Mouse (Mus musculus): ENCODE measurements around the gene Grhl3. TPM values are rescaled to one million over a fixed set of nuclear protein-coding genes. Genes with fewer than 3 reads are reported as not detected.
A peak's percentile ranks its signal among the peaks of the same experiment; 100 is the strongest.
"Not testable (repeated sequence)": the region's sequence is repeated elsewhere in the genome, so short reads cannot be mapped to it uniquely, and the experiment has no call there.

The Grhl3 gene
- total RNA-seq (2022) = not detected

DNA sequence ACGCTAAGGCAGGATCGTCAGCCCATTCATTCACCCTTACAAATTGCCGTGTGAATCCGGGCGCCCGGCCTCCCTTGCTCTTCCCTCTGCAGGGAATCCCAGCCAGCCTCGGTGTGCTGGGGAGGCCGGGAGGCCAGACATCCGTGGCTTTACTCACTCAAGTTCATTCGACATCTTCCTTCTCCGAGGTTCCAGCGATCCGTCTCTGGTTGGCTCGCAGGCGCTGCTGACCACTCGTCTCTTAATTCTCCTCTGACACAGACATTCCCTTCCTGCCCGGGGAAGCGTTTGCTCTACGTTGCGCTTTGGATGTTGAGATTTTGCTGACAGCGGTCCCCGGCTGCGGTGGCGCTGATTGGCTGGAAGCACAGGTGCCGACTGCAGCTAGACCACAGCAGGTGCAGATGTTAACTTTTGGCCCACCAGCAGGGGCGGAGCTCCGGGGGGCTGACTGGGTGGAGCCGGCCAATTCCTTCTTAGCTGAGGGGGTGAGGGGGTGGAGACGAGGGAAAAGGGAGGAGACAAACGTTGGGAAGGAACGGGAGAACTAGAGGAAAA is at the start of gene Grhl3:
TSS of gene Grhl3 (minus strand) at position 380 of the 558 bp plus-strand sequence.
- DNase-seq (ENCODE audit: low spot score) = no peak

DNA sequence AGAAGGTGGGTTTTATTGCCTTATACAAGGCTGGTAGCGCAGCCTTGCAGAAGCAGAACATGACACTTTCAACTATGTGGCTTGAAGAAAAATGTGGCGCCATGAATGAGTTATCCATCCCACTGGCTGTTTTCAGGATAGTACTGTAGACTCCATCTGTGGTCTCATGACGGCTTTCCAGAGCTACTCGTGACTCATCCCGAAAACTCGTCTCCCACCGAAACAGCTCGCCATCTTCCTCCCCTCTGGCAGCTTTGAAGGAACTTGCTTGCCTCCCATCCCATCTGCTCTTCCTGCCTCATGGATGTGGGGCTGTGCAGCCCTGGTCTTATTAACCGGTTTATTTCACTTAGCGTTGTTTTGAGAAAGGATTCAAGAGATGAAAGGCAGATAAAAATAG is 48.9 kb upstream of the Grhl3 start:
- no peak for DNase-seq (ENCODE audit: low spot score)

DNA sequence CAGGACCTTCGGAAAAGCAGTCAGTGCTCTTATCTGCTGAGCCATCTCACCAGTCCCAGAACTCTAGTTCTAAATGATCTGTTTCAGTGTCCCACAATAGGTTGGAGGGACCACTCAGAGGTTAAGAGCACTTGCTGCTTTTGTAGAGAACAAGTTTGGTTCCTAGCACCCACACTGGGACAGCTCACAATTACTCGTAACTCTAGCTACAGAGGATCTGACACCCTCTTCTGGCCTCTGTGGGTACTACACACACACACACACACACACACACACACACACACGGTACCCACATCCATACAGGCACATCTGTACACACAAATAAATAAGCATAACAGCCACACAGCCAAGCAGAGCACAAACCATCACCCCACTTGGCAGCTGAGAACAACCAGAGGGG is 47.0 kb upstream of the Grhl3 start:
- DNase-seq (ENCODE audit: low spot score) = no peak

DNA sequence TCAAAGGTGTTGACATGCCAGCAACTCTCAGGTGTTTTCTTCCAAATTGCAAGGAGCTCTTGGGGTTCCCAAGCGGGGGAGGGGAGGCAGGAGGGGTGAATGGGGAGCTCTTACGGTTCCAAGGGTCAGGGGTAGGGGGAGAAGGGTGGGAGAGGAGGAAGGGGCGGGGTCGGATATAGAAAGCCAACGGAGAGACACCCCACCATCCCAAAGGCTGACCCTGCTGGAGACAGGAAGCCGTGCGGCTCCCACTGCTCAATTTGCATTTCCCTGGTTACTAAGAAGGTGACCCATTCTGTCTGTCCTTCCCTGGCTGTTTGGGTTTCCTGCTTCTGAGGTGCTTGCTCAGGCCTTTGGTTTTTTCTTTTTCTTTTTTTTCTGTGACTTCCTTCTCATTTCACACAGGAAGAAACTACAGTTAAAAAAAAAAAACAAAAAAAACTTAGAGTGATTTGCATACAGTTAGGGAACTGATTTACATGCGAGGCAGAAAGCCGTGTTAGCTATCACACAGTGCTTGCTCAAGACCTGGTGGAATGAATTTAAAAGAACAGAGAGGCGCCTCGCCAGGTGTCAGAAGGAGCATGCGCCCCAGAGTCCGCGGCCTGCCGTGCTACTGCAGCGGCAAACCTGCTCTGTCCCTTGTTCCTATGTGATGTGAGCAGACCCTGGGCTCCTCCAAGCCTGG is 44.5 kb upstream of the Grhl3 start:
- no peak for DNase-seq (ENCODE audit: low spot score)

DNA sequence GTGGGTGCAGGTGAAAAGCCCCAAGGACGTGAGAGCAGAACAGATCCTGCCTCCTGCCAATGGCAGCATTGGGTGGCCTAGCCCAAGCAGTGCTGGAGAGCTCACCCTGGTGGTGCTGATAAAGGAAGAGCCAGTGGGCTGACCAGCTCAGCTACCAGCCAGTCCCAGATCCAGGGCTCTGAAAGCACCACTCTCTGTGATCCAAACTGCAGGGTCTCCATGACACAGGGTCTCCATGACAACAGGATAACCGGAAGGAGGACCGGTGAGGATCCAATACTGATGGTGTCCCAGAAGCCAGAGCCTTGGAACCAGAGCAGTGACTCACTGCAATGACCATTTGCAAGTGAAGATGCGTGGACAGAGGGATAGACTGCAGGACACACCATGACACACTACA is 43.6 kb upstream of the Grhl3 start:
- DNase-seq (ENCODE audit: low spot score) = no peak

DNA sequence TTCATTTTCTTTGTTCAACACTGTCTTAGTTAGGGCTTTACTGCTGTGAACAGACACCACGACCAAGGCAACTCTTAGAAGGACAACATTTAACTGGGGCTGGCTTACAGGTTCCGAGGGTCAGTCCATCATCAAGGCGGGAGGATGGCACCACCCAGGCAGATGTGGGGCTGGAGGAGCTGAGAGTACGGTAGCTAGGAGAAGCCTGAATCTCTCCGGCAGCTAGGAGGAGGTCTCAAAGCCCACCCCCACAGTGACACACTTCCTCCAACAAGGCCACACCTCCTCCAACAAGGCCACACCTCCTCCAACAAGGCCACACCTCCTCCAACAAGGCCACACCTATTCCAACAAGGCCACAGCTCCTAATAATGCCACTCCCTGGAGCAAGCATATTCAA is 41.9 kb upstream of the Grhl3 start:
- DNase-seq (ENCODE audit: low spot score) = not testable (repeated sequence)

DNA sequence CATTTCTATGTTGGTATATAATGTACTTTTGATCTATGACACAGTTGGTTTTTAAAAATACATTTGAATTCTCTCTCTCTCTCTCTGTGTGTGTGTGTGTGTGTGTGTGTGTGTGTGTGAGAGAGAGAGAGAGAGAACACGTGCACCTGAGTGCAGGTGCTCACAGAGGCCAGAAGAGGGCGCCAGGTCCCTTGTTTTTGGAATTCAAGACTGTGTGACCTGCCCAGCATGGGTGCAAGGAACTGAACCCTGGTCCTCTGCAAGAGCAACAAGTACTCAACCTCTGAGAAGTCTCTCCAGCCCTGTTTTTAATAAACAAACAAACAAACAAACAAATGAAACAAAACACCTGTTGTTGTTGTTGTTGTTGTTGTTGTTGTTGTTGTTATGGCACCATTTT is 36.6 kb upstream of the Grhl3 start:
- DNase-seq (ENCODE audit: low spot score) = no peak

DNA sequence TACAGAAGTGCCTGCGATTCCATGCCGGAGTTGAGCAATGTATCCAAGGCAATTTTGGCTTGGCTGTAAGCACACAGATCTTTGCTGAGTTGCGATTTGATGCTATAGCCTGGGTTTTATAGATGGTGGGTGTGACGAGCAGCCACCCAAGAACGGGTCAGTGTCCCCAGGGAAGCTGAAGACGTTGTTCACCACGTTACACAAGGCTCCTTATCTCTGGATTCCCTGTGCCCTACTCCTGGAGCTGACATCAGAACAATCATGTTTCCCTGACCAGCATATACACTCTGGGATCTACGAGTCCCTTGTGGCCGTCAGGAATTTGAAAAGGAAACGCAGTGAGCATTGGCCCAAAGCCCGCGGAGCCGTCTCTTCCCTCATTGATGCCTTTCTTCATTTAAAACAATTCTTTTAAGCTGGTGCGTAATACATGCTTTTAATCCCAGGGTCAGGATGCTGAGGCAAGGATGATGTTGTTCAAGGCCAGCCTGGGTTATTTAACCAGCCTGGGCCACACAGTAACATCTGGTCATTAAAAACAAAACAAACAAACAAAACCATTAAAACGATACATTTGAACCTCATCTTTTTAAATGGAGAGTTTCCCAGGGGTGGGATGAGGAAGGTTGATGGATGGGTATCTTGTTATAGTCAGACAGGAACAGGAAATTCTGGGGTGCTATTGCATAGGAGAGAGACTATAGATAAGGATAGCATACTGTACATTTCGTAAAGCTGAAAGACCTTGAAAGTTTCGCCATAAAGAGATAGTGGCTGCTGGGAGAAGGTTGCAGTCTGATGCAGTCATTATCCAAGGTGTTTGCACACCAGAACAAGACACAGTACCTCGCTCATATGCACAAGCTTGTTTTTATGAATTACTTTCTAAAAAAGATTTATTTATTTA is 34.8 kb upstream of the Grhl3 start:
- no peak for DNase-seq (ENCODE audit: low spot score)

DNA sequence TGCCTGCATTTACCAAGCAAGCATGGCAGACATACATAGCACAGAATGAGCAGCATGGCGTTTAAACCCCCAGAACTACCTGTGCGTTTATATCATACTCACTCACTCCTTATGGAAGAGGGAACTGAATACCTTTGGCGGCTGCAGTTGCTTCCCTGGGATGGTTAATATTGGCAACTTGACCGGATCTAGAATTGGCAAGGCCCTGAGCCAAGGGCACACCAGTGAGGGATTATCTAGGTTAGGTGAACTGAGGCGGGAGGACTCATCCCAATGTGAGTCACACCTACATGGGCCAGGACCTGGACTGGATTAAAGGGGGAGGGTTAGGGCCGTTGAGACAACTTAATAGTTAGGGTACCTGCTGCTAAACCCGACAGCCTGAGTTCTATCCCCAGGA is 32.8 kb upstream of the Grhl3 start:
- no peak for DNase-seq (ENCODE audit: low spot score)

DNA sequence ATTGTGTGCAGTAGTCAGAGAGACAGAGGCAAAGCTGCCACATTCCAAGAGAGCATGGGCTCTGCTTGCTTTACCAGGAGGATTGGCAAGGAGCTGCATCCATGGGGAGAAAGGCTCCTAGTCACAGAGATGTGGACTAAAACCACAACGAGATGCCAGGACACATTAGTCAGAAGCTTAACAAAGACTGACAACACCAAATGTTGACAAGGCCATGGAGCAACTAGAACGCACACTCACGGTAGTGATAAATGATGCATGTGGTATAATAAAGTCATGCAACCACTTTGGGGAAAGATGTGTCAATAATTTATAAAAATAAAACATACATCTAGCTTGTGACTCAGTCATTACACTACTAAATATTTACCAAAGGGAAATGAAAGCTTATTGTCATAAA is 28.1 kb upstream of the Grhl3 start:
- no peak for DNase-seq (ENCODE audit: low spot score)

DNA sequence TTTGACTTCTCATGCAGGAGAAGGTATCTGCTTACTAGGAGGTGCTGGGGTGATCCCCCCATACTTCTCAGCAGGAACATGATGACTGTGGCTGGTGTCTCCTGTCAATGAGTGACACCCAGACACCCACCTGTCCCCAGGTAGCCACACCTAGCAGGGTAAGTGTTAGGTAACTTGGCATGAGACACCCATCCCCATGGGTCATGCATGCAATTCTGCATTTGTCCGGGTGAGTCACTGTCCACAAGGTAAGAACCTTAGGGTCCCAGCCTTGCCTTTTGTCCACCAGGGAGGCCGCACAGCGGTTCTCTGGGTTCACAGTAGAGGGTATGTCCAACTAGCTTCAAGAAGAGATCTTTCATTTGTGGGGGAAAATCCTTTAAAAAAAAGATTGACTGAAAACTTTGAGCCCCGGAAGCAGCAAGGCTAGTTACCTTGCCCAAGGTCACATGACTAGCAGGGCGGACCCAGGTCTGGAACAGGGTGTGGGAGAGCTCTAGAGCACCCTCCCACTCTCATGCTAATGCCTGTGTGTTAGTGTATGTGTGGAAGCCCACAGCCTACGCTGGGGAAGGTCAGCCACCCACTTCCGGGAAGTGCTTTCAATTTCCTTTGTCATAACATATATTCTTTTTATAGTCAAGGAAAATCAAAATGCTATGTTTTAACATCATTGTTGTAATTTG is 26.2 kb upstream of the Grhl3 start:
- DNase-seq (ENCODE audit: low spot score) = no peak

DNA sequence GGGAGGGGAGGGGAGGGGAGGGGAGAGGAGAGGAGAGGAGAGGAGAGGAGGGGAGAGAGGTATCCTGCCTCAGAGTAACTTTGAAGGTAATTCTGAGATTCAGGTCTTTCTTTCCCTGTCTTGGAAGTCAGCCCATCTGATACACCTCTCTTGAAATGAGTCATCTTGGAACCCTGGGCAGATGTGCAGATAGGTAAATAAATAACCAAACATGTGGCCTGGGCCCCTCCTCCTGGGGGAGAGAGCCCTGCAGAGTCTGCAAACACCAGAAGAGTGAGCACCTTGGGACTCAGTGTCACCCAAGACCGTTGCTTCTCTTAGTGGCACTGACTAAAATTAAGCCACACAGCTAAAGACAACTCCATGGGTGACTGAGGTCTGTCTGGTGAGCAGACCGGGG is 25.6 kb upstream of the Grhl3 start:
- DNase-seq (ENCODE audit: low spot score) = no peak

DNA sequence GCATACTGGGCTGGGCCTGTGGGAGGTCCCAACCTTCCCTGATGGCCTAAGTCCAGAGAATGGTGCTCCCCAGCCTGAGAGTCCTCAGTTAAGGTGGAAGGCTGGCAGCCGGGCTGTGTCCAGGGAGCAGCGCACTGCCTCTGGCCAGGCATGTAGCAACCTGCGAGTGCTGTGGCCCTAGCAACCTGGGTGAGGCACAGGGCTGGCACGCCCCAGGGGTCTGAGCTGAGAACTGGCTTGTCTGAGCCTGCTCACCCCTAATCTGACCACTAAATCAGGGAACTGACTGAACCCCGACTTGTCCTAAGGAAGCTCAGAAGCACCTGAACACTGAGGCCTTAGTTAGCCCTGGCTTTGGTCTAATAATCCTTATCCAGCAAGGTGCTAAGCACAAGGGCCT is 24.1 kb upstream of the Grhl3 start:
- no peak for DNase-seq (ENCODE audit: low spot score)

DNA sequence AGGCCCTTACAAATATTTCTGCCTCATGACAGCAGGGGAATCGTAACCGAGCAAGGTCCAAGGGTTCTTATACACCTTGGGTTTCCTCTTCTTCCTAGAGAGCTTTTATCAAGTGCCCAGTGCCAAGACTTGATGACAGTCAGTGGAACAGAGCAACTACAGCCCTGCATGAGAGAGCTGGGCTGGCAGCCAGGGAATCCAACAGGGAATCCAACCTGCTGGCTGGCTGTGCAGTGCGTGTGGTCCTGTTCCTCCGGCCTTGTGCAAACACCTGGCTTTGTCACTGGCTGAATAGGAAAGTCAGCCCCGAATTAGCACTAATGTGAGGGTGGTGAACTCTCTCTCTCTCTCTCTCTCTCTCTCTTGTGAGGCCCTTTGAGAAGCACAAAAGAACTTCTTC is 22.5 kb upstream of the Grhl3 start:
- peak; percentile 14 for DNase-seq (ENCODE audit: low spot score)

DNA sequence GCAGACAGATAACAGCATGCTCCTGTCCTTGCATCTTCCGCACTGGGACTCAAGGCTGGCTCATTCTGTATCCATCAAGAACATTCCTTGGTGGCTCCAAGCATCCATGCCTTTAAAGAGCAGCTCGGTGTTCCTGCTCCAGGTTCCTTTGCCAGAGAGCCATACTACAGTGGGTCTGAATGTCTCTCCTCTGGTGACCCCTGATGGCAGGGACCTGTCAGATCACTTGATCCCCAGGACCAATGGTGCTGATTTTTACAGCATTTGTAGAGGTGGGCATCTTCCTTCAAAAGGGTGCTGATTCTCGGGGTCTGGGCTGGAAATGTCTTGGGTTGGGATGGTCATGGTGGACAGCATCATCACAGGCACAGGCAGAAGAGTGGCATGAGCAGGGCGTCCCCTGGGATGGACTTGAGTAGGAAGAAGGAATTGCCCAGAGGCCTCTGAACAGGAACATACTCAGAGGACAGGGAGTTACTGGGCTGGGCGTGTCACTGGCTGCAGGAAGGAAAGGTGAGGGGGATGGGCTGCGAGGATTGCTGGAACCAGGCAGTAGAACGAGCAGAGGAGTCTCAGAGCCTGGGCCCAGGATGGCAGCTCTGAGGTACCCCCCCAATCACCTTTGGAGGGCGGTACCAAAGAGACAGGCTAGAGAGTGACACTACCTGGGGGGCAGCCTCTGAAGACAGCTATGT is 18.3 kb upstream of the Grhl3 start:
- no peak for DNase-seq (ENCODE audit: low spot score)

DNA sequence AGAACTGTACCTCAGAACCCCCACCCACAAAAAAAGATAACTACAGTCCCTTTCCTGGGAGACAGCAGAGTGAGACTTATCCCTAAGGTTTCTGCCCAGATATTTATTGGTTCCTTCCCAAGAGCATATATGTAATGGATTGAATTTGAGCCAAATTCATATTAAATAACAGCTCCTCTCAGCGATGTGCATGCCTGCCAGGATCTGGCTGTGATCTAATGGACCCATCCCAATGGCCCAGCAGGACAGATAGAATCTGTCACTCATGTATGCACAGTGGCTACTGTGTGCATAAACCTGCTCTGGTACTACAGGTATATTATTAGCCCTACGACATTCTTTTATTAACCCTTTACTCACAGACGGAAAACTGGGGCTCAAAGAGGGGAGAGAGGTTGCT is 17.7 kb upstream of the Grhl3 start:
- no peak for DNase-seq (ENCODE audit: low spot score)

DNA sequence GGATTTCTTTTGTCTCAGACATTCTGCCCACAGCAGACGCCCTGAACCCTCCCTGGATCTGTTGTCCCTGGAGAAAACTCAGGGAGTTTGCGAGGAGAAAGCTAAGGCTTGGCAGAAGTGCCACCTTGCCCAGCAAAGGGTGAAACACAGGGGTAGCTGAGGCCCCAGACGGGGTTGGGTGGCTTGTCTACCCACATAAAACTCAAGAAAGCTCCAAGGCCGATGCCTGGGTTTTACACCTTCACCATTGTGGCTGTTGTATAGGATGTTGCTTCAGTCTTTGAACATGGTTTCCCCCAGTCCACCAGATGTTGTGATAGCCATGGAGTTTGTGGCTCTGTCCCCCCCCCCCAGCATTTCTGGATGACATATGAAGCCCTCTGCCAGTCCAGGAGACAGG is 11.4 kb upstream of the Grhl3 start:
- no peak for DNase-seq (ENCODE audit: low spot score)

DNA sequence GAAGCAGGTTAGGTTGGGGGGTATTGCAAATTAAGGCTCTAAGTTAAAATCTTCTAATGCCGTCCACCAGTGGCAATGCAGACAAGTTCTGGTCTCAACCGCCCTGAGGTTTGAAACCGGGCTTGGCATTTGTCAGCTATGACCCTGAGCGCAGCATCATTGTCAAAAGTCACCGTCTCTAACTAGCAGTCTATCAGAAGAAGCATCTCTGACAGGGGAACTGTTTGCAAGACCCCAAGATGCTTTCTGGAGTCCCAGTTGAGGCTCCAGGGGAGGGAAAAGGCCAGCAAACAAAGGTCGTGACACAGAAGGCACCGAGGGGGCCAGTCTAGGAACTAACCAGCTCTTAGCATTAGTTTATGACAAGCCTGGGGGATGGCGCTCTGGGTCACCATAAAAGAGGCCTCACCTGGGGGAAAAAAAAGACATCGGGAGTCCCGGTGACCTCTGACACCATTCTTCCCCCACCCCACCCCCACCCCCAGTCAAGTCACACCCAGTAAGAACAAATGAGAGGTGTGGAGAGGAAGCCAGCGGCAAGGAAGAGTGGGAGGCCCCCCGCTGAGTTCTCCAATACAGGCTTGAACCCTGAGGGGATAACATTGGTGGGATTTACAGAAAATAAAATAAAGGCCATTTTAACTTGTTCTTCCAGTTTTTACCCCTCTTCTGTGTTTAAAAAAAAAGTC is 7.9 kb upstream of the Grhl3 start:
- no peak for DNase-seq (ENCODE audit: low spot score)

DNA sequence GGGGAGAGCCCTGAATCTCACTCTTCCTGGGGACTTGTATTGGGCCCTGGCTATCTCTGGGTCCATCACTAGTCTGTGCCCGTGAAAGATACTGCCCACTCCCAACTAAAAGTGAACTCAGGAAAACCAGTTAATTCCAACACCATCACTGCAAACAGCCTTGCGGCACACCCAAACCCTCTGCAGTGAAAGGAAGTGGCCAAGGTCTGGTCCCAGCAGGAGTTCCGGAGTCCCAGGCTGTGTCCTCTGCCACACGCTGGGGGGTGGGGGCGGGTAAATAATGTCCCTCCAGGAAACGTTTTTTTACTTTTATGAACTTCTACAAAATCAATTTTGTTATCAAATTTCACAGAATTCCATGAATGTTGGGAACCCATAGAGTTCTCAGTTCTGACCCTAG is 6.3 kb upstream of the Grhl3 start:
- DNase-seq (ENCODE audit: low spot score) = no peak

DNA sequence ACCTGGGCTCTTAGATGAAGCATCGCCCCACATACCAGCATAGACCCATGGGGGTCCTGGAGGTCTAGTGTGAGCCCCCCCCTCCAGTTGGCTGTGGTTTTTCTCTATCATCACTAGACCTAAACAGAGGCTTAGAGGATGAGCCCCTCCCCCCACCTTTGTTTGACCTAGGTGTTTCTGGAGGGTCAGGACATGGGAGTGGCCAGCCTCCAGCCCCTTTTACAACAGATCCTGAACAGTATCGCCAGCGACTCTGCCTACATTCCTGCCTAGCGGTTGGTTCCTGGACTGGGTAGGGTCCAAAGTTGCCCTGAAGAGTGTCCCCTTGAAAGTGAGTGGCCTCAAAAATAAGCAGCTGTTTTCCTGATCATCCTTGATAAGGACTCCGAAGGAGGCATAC is 5.1 kb upstream of the Grhl3 start:
- no peak for DNase-seq (ENCODE audit: low spot score)

All from heart, adult 8-10 months (tissue).